Mouse (Mus musculus) gastrocnemius, postnatal 25 days (tissue): ENCODE data around the gene Tpra1. TPM values are rescaled to one million over a fixed set of nuclear protein-coding genes. Genes with fewer than 3 reads are reported as not detected.

Source experiments
- DNase-seq: peaks from one replicate; pipeline ENCODE4 v3.0.0; 2022
- long read RNA-seq, 2 experiments: library from polyadenylated mRNA; stranded (forward); transcript quantifications; one replicate each; pipeline ENCODE4 v2.0.0; 2021
- total RNA-seq, 2 experiments: library from RNA; stranded (reverse); gene quantifications; 1 replicate in 1 of 2; 2 replicates in 1 of 2; pipeline ENCODE4 v1.2.3; 2021

Tpra1 gene
- 10 to 100 TPM; 23.4 to 46.4 TPM for total RNA-seq
- long read RNA-seq, experiment 1, transcript Tpra1-201 (12 exons, 1,820 nt), result major isoform, 12 of 19 reads
- long read RNA-seq, experiment 1, partial matches to known transcripts, result 2 of 19 reads
- long read RNA-seq, experiment 1, other reads (novel, unspliced or antisense), result 5 of 19 reads
- long read RNA-seq, experiment 2, transcript Tpra1-201 (12 exons, 1,820 nt), result major isoform, 15 of 21 reads
- long read RNA-seq, experiment 2, partial matches to known transcripts, result 4 of 21 reads
- long read RNA-seq, experiment 2, other reads (novel, unspliced or antisense), result 2 of 21 reads

DNA sequence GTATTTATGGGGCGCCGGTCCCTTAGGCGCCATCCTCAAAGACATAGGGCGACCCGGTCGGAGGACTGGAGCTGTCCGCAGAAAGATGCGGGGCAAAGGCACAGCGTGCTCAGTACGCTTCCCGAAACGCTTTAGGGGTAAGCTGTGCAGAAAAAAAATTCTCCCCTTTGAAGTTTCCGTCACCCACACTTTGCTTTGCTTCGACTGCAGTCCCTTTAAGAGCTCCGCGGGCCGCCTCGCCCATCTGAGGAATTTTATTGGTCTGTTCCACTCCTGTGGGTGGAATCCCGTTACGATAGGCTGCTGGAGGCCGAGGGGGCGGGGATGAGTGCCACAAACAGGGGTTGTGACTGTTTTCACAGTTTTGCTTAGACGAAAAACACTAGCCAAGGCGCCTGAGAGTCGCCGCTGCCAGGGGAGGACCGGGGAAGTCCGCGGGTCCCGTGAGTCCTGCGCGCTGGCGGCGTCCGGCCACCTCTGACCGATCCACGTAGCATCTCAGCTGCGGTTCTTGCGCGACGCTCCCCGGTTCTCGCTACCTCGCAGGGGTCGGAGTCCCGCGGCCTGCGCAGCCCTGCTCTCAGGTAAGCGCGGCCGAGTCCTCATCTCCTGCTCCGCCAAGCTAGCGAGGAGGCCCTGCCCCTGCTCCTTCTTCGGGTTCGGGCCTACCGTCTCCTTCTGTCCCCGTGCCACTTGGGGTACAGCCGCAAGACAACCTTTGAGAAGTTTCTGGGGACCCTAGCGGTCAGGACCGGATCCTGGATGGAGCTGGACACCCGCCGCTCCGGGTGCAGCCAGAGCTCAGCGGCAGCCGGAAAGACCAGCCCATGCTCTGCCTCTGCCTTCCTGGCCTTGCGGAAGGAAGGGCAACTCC, at the start of gene Tpra1:
Gene Tpra1 (plus strand): TSS at position 305 of the 874 bp plus-strand sequence.
- peak; percentile 94 for DNase-seq

DNA sequence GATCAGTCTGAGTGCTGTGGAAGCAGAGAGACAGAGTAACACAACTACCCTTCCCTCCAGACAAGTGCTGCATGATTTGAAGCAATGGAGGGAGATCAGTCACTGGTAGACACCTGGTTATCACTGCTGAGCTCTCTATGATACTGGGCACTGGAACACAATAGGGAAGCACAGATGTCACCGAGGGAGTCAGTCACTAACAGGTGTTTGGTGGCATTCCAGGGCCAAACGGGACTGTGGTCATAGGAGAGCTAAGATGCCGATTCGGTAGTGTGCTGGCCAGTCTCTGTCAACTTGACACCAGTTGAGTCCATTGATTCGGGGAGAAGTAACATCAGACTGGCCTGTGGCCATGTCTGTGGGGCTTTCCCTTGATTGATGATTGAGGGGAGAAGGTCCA, 47.5 kb upstream of the Tpra1 start:
- DNase-seq, result no peak

- DNase-seq, result no peak
Observed at GRCm38 (mm10) chr6:88855636-88856035, 46.4 kb upstream of the Tpra1 start.

GRCm38 (mm10) chr6:88857249-88857648, 44.8 kb upstream of the Tpra1 start:
- DNase-seq, result peak; percentile 78

GRCm38 (mm10) chr6:88857830-88858229, 44.2 kb upstream of the Tpra1 start:
- DNase-seq, result no peak

DNA sequence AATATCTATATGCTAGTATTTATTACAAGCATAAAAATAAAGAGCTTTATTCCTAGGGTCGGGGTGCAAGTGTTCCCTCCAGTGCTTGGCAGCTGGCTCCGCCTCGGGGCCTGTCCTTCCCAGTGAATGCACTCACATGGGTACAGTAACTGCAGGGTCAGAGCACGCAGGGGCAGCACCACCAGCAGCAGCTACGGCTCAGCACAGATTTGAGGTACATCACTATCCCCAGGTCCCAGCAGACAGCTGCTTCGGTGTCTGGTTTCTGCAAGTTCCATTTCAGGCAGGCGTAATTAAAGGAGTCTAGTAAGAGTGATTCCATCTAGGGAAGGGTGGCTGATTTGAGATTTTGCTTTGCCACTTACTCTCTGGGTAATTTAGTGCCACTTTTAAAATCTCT, 43.7 kb upstream of the Tpra1 start:
- DNase-seq, result no peak

- no peak for DNase-seq
Observed at GRCm38 (mm10) chr6:88860914-88861313, 41.1 kb upstream of the Tpra1 start.

- no peak for DNase-seq
Observed at GRCm38 (mm10) chr6:88865704-88866103, 36.3 kb upstream of the Tpra1 start.

DNA sequence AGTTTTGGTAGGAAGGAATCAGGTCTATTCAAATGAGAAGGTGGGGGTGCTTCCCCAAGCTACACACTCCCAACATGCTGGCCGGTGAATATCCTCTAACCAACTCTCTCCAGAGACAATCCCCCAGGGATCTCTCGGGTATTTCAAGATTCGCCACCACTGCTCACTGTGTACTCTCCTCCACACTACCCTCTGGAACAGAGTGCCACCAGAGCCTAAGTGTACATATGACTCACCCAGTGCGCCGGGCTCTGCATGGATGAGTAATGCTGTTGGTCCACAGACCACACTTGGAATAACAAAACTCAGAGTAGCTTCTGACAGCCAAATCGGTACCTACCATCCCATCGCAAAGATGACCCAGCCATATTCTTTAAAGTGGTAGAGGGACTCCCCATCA, 32.6 kb upstream of the Tpra1 start:
- no peak for DNase-seq

DNA sequence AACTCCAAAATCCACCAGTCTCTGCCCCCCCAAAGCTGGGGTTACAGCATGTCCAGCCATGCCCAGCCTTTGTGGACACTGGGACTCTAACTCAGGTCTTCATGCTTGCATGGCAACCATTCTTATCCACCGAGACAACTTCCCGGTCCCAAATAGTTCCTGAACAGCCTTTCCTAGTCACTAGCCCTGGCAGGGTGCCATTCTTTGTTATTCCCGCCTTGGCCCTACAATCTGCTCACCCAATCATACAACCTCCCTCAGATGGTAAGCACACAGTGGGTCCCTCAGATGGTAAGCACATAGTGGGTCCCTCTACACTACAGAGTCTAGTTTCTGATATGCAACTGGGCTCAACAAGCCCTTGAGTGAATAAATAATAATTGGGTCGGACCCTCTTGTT, 31.5 kb upstream of the Tpra1 start:
- no peak for DNase-seq

DNA sequence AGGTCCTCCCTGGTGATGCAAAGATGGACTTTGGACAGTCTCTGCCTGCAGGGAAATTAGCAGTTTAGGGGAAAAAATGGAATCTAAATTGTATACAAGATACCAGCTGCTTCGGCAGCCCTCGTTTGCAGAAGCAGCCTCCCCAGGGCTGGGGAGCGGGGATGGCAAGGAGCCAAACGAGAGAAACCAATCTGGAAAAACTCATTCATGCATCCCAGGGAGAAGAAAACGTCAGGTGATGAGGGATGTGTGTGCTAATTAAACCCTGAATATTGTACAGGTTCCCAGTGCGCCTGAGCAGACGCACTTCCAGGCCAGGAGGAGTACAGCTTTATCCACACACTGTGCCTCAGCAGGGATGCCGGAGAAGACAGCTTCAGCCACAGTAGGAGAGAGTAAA, 30.5 kb upstream of the Tpra1 start:
- no peak for DNase-seq

- no peak for DNase-seq
Observed at GRCm38 (mm10) chr6:88872811-88873210, 29.2 kb upstream of the Tpra1 start.

DNA sequence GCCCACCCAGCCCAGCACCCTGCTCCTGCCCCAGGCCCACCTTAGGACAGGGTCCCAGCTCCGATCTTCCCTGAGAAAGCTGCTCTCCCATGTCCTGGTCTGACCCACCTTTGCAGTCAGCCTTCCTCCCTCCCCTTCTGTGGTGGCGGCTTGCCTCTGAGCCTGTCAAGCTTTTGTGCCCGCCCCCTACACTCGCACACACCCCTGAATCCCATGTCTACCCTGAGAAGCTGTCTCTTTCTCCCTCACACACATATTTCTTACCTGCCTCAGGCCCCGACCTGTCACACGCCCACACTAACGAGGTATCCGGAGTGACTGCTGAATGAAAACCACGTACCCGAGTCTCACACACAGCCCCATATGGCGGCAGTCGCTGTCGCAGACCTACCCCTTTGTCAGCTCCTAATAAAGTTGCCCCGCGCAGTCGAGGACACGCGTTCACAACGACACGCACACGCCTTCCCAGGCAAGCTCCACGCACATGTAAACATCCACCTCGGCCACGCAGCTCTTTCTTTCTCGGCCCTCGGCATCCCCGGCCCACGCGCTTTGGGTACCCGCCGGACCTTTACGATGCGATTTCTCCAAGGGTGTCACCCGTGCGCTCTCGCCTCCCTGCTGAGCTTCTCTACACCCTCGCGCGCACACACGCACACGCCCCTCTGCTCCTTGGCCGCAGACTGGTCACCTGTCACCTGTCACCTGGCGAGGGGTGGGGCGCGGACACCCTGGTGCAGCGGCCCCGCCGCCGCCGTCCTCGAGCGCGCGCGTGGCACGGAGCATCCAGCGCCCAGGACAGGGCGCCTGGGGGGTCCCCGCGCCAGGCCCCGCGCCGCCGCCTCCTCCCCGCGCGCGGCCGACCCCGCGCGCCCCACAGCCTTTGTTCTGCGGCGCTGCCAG, 27.8 kb upstream of the Tpra1 start:
- DNase-seq, result no peak

DNA sequence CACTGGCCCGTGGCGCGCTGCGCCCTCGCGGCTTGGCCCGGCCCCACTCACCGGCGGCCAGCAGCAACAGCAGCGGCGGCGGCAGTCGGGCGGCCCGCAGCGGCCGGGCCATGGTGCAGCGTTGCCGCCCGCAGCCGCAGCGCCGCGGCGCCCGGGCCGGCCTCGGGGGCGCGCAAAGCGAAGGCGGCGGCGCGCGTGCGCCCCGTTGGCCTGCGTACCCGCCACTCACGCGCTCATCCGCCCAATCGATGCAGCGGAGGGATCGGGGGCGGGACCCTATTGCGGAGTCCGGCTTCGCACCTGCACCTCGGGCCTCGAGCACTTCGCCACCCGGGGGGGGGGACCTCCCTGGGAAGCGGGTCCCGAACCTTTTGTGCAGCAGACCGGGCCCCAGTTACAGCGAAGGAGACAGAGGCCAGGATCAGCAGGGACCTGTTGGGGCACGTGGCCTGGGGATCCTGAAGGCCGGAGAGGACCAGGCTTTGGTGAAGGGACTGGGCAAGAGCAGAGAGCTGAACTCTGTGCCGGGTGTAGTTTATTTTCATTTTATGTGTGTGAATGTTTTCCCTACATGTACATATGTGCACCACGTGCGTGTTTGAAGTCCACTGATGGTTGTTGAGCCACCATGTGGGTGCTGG, 27.1 kb upstream of the Tpra1 start, which contains the start of gene Podxl2:
Gene Podxl2 (minus strand): TSS at position 177 of the 641 bp plus-strand sequence.
- DNase-seq, result peak; percentile 85

- no peak for DNase-seq
Observed at GRCm38 (mm10) chr6:88879471-88879870, 22.6 kb upstream of the Tpra1 start.

DNA sequence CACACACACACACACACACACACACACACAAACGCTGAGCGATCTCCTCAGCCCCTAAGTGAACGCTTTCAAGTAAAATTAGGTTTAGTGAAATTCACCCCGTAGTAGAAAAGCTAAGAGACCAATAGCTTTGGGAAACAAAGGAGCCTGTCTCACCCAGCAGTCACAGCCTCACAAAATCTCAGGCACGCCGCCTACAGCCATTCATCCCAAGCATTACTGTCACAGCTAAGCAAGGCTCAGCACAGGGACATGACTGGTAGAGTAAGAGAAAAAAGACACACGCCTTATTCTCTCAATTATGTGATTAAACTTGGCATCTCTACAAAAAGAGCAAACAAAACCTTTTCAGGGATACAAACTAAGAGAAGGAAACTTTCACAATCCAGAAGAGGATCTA, 20.7 kb upstream of the Tpra1 start:
- no peak for DNase-seq

DNA sequence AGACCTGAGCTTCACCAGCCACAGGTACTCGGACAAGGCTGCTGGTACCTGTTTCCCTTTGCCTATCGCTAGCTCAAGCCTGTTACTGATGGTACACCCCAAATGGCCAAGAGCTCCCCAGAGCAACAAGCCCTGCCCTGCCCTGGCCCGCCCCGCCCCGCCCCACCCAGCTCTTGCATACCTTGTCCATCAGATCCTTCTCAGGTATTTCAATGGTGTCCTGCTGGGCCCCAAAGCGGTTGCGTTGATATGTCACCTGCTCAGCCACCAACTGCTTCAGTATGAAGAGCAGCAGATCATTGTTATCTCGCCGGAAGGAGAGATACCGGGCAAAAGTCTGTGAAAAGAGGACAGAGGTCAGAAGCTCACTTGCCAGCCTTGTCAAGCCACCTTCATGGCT, 17.9 kb upstream of the Tpra1 start:
- DNase-seq, result no peak

DNA sequence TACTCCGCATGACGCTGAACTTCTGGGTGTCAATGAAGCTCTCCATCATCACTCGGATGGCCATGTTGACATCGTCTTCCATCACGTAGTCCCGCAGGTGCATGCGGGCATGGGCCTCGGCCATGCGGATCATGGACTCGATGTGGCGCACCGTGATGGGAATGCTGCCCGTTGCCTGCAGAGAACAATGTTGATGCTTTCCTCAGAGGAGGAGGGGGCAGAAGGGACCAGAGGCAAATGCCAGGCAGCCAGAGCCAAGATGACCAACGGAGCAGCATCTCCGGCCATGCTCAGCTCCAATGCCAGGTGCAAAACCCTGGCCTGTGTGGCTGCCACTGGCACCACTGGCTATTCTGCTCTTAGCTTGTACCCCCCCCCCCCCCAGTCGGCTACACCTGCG, 17.4 kb upstream of the Tpra1 start:
- no peak for DNase-seq

DNA sequence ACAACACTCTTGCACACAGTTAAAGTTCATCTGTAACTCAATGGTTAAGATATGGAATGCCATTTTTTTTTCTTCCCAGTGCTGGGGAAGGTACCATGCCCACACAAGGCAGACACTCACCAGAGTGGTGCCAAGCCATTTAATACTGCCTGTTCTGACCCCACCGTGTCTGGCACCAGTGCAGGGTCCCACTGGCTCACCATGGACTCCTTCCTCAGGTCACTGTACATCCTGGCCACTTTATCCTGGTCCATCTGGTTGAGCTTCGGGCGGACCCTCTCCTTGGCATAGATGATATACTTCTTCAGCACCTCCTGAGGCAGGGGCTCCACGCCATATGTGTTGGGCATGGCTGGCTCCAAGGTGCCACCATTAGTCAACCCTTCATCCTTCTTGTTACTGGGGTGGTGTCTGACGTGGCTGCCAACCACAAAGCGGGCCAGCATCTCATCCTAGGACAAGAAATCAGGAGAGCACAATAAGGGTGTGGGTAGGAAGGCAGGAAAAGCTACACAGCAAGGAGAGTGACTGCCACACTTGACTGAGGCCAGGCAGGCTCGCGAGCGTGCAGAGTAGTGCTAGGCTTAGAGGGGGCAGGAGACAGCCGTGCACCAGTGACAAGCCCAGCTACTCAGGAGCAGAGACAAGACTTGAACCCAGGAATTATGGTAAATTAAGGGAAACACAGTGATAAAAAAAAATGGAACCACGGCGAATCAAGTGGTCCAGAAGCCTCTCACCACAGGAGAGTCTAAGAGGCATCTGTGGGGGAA, 16.2 kb upstream of the Tpra1 start:
- no peak for DNase-seq

DNA sequence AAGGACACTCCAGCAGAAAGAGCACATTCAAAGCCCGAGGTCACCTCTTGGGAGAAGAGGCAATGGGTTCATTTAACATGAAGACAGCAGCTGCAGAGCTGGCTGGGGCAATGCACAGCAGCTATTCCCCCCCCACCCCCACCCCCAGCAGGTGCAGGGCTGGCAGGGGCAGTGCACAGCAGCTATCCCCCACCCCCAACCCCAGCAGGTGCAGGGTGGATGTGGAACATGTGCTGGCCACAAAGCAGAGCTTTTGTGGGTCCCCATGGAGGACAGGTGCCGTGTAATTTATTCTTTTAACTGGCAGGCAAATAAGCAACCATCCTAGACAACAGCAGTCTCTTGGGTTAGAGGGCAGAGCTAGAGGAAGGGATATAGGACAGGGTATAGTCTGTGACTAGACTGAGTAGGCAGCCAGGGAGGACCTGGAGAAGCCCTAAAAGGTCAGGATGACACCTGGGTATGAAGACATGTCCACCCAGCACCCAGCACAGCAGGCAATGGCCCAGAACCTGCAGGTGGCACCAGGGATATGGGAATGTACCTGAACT, 15.6 kb upstream of the Tpra1 start:
- DNase-seq, result no peak
